Mouse (Mus musculus) CD4-positive, CD25-positive, alpha-beta regulatory T cell, adult 4 months (primary cell): Measurements from ENCODE around the gene Stxbp2. TPM values are rescaled to one million over a fixed set of nuclear protein-coding genes. Genes with fewer than 3 reads are reported as not detected.

Experiments
- ATAC-seq: one replicate; pipeline ENCODE4 v1.8.0; 2017
- polyA plus RNA-seq, 2 experiments: library from polyadenylated mRNA; unstranded; fragments of 100-300 nt; shearing (Covaris generic); gene quantifications; one replicate each; pipeline ENCODE4 v1.2.1; 2017

Stxbp2 gene
- polyA plus RNA-seq, 2 experiments from 2014 or later = 190 to 257 TPM

- no peak for ATAC-seq
These were observed 52.8 kb downstream of the Stxbp2 start for GRCm38 (mm10) chr8:3683408-3684176.

GRCm38 (mm10) chr8:3684530-3684929 is 53.8 kb downstream of the Stxbp2 start:
- no peak for ATAC-seq

GRCm38 (mm10) chr8:3685422-3685821 is 54.7 kb downstream of the Stxbp2 start:
- ATAC-seq = no peak

- ATAC-seq = no peak
These were observed 56.8 kb downstream of the Stxbp2 start for GRCm38 (mm10) chr8:3687537-3687936.

- ATAC-seq = no peak
These were observed 60.0 kb downstream of the Stxbp2 start for GRCm38 (mm10) chr8:3690774-3691173.

Other genes with a start within 250 kb of the Stxbp2 start
- gene Arhgef18, start 237.9 kb upstream of the Stxbp2 start, polyA plus RNA-seq = 10 to 100 TPM; 27.6 to 35.8 TPM
- gene Pex11g, start 163.3 kb upstream of the Stxbp2 start, polyA plus RNA-seq = 10 to 100 TPM; 18.2 to 22.7 TPM
- gene Tex45, start 160.1 kb upstream of the Stxbp2 start, polyA plus RNA-seq = not detected
- 1 to 10 TPM; 1.0 to 1.6 TPM for gene Zfp358, start 137.8 kb upstream of the Stxbp2 start, polyA plus RNA-seq
- gene Mcoln1, start 130.5 kb upstream of the Stxbp2 start, polyA plus RNA-seq = 10 to 100 TPM; 16.1 to 18.6 TPM
- 10 to 100 TPM; 26.1 to 43.7 TPM for gene Pnpla6, start 115.6 kb upstream of the Stxbp2 start, polyA plus RNA-seq
- gene C330021F23Rik, start 63.0 kb upstream of the Stxbp2 start, polyA plus RNA-seq = 1 to 10 TPM in 1 of 2 experiments, not detected in 1; 1.4 TPM
- not detected for gene Camsap3, start 43.7 kb upstream of the Stxbp2 start, polyA plus RNA-seq
- gene Xab2, start 9.6 kb upstream of the Stxbp2 start, polyA plus RNA-seq = 100 to 1,000 TPM in 1 of 2 experiments, 10 to 100 TPM in 1; 87.5 to 131 TPM
- gene Pet100, start 9.4 kb upstream of the Stxbp2 start, polyA plus RNA-seq = 100 to 1,000 TPM in 1 of 2 experiments, 10 to 100 TPM in 1; 84.8 to 145 TPM
- not detected for gene Pcp2, start 5.4 kb upstream of the Stxbp2 start, polyA plus RNA-seq
- not detected for gene Retn, start 24.8 kb downstream of the Stxbp2 start, polyA plus RNA-seq
- not detected for gene Mcemp1, start 34.8 kb downstream of the Stxbp2 start, polyA plus RNA-seq
- gene Fcor, start 41.4 kb downstream of the Stxbp2 start, polyA plus RNA-seq = not detected
- 10 to 100 TPM; 20.3 to 32.6 TPM for gene Trappc5, start 45.3 kb downstream of the Stxbp2 start, polyA plus RNA-seq
- gene Fcer2a, start 63.2 kb downstream of the Stxbp2 start, polyA plus RNA-seq = 10 to 100 TPM in 1 of 2 experiments, under 1 TPM in 1; 0.38 to 12.4 TPM
- gene Clec4g, start 89.7 kb downstream of the Stxbp2 start, polyA plus RNA-seq = not detected
- not detected for gene Cd209a, start 118.0 kb downstream of the Stxbp2 start, polyA plus RNA-seq
- not detected for gene Cd209e, start 223.4 kb downstream of the Stxbp2 start, polyA plus RNA-seq
- gene Cd209d, start 247.6 kb downstream of the Stxbp2 start, polyA plus RNA-seq = not detected